Mouse (Mus musculus): ENCODE results near the gene Asrgl1. TPM values are rescaled to one million over a fixed set of nuclear protein-coding genes. Genes with fewer than 3 reads are reported as not detected.

Asrgl1 gene
- total and polyA plus RNA-seq, 3 experiments = 8.8 to 31.1 (median 28.2) TPM

- peaks cover 44% of the 10 kb centered on the region for H3K4me1 ChIP-seq (ENCODE audit: control insufficient read depth, insufficient read depth, low read length)
- intact Hi-C loops (cut with DNase I) = no loop called here
- WGBS = 49% methylated on average over 2 of the region's 2 CpGs
These were observed 63.3 kb downstream of the Asrgl1 start for GRCm38 (mm10) chr19:9072157-9072530.

GRCm38 (mm10) chr19:9071456-9072156 is 63.8 kb downstream of the Asrgl1 start:
- Histone ChIP-seq H3K79me2 (replicated peaks; ENCODE audit: control insufficient read depth, insufficient read depth, low read length) (no peaks in the 10 kb centered on the region), H3K4me1 (ENCODE audit: control insufficient read depth, insufficient read depth, low read length) (peaks cover 44% of the 10 kb centered on the region), H3K27me3 (ENCODE audit: control insufficient read depth, insufficient read depth, low read length) (no peaks in the 10 kb centered on the region), H3K9ac (ENCODE audit: low read depth, low read length) (no peak overlapping the region), H3K27ac (peak overlapping the region; percentile 87), H3K36me3 (ENCODE audit: control insufficient read depth, insufficient read depth, low read length) (peaks cover 5% of the 10 kb centered on the region), H3K4me3 (no peak overlapping the region)
- intact Hi-C loops (cut with DNase I) = loop anchor here (2.0 kb wide), 1 partner anchor 45 kb away; no protein-coding TSS in a partner anchor
- 23% methylated on average over 7 of the region's 7 CpGs for WGBS
- TF ChIP-seq CTCF (IDR thresholded peaks at IDR 0.05) (no peak), POLR2A (IDR thresholded peaks at IDR 0.05; ENCODE audit: insufficient read depth, low read depth, low read length) (no peak; the same call in 1 of the 2 replicates), EP300 (IDR thresholded peaks at IDR 0.05; ENCODE audit: insufficient read depth, low read depth, low read length) (peak; percentile 92)
- DNase-seq = peak; percentile 73 to 88

More at GRCm38 (mm10) chr19:9072157-9072530, 63.3 kb downstream of the Asrgl1 start:
- Histone ChIP-seq H3K4me3 (no peak overlapping the region), H3K27me3 (ENCODE audit: control insufficient read depth, insufficient read depth, low read length) (no peaks in the 10 kb centered on the region), H3K9ac (ENCODE audit: low read depth, low read length) (no peak overlapping the region), H3K27ac (peak overlapping the region; percentile 87), H3K36me3 (ENCODE audit: control insufficient read depth, insufficient read depth, low read length) (peaks cover 5% of the 10 kb centered on the region), H3K79me2 (replicated peaks; ENCODE audit: control insufficient read depth, insufficient read depth, low read length) (no peaks in the 10 kb centered on the region)
- DNase-seq = no peak
- no peak for TF ChIP-seq POLR2A (IDR thresholded peaks at IDR 0.05; ENCODE audit: insufficient read depth, low read depth, low read length)
- TF ChIP-seq EP300 (IDR thresholded peaks at IDR 0.05; ENCODE audit: insufficient read depth, low read depth, low read length) = no peak
- TF ChIP-seq CTCF (IDR thresholded peaks at IDR 0.05) = no peak

DNA sequence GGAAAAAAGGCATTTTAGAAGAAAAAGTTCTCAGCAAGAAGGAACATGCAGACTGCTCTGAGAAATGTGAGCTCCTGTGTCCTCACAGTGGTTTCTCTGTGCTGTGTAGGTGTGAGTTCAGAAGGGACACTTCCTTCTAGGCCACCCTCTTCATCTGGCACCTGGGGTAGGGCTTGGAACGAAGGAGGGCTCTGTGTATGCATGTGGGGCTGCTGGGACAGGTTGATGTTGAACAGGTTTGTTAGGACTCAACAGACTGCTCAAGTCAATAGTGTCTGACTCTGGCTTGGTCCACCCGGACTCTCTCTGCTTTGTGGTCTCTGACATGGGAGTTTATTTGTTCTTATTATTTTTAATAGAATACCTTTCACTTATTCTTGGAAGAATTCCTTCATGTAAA is 65.1 kb downstream of the Asrgl1 start:
- DNase-seq = no peak
- intact Hi-C loops (cut with DNase I) = loop anchor here (2.0 kb wide), 1 partner anchor 44 kb away; no protein-coding TSS in a partner anchor
- peaks cover 5% of the 10 kb centered on the region; the same call in 1 of the 2 replicates for H3K36me3 ChIP-seq (ENCODE audit: control insufficient read depth, insufficient read depth, low read length)
- H3K9ac ChIP-seq (ENCODE audit: low read depth, low read length) = no peak overlapping the region
- no peak for TF ChIP-seq POLR2A (IDR thresholded peaks at IDR 0.05; ENCODE audit: insufficient read depth, low read depth, low read length)
- no peak for TF ChIP-seq CTCF (IDR thresholded peaks at IDR 0.05)
- no peak for TF ChIP-seq EP300 (IDR thresholded peaks at IDR 0.05; ENCODE audit: insufficient read depth, low read depth, low read length)
- H3K79me2 ChIP-seq (replicated peaks; ENCODE audit: control insufficient read depth, insufficient read depth, low read length) = no peaks in the 10 kb centered on the region
- peak overlapping the region; percentile 87 for H3K27ac ChIP-seq
- peaks cover 43% of the 10 kb centered on the region for H3K4me1 ChIP-seq (ENCODE audit: control insufficient read depth, insufficient read depth, low read length)
- no peak overlapping the region for H3K4me3 ChIP-seq
- H3K27me3 ChIP-seq (ENCODE audit: control insufficient read depth, insufficient read depth, low read length) = no peaks in the 10 kb centered on the region
- 69% methylated on average over 2 of the region's 2 CpGs for WGBS

GRCm38 (mm10) chr19:9069687-9070307 is 65.6 kb downstream of the Asrgl1 start:
- no peak for TF ChIP-seq CTCF (IDR thresholded peaks at IDR 0.05)
- no peak for TF ChIP-seq POLR2A (IDR thresholded peaks at IDR 0.05; ENCODE audit: insufficient read depth, low read depth, low read length)
- TF ChIP-seq EP300 (IDR thresholded peaks at IDR 0.05; ENCODE audit: insufficient read depth, low read depth, low read length) = 0 out of 2 replicates have a peak, but pooled peaks have one; percentile 25
- Histone ChIP-seq H3K4me3 (no peak overlapping the region), H3K4me1 (ENCODE audit: control insufficient read depth, insufficient read depth, low read length) (peaks cover 41% of the 10 kb centered on the region), H3K79me2 (replicated peaks; ENCODE audit: control insufficient read depth, insufficient read depth, low read length) (no peaks in the 10 kb centered on the region), H3K36me3 (ENCODE audit: control insufficient read depth, insufficient read depth, low read length) (peaks cover 5% of the 10 kb centered on the region; the same call in 1 of the 2 replicates), H3K9ac (ENCODE audit: low read depth, low read length) (no peak overlapping the region), H3K27me3 (ENCODE audit: control insufficient read depth, insufficient read depth, low read length) (no peaks in the 10 kb centered on the region), H3K27ac (peak overlapping the region; percentile 87)
- intact Hi-C loops (cut with DNase I) = loop anchor here (2.0 kb wide), 1 partner anchor 43 kb away; no protein-coding TSS in a partner anchor
- 36% methylated on average over 8 of the region's 8 CpGs for WGBS
- DNase-seq = peak in 1 of 2 experiments; percentile 53

GRCm38 (mm10) chr19:9067292-9067691 is 68.1 kb downstream of the Asrgl1 start:
- no peaks in the 10 kb centered on the region for H3K27me3 ChIP-seq (ENCODE audit: control insufficient read depth, insufficient read depth, low read length)
- H3K36me3 ChIP-seq (ENCODE audit: control insufficient read depth, insufficient read depth, low read length) = peaks cover 2% of the 10 kb centered on the region; the same call in 1 of the 2 replicates
- H3K9ac ChIP-seq (ENCODE audit: low read depth, low read length) = no peak overlapping the region
- WGBS = 92% methylated on average over 5 of the region's 5 CpGs
- peaks cover 29% of the 10 kb centered on the region for H3K4me1 ChIP-seq (ENCODE audit: control insufficient read depth, insufficient read depth, low read length)
- no peaks in the 10 kb centered on the region for H3K79me2 ChIP-seq (replicated peaks; ENCODE audit: control insufficient read depth, insufficient read depth, low read length)
- TF ChIP-seq CTCF (IDR thresholded peaks at IDR 0.05) (no peak), EP300 (IDR thresholded peaks at IDR 0.05; ENCODE audit: insufficient read depth, low read depth, low read length) (no peak), POLR2A (IDR thresholded peaks at IDR 0.05; ENCODE audit: insufficient read depth, low read depth, low read length) (no peak)
- H3K27ac ChIP-seq = no peak overlapping the region
- no peak for DNase-seq
- intact Hi-C loops (cut with DNase I) = no loop called here
- no peak overlapping the region for H3K4me3 ChIP-seq

Measured in heart, adult 2 months (tissue).